Mouse (Mus musculus) left cerebral cortex, adult 9 months (tissue): ENCODE results near the gene Gm10722.
"Not testable (repeated sequence)": the region's sequence is repeated elsewhere in the genome, so short reads cannot be mapped to it uniquely, and the experiment has no call there.

ENCODE experiments used
- DNase-seq, 2 experiments: peaks; one replicate each; pipeline ENCODE4 v3.0.0; 2022; ENCODE audit warnings: low spot score in 2 of 2

Gm10722 gene

GRCm38 (mm10) chr9:3025653-3026052 is 24.9 kb downstream of the Gm10722 start:
- DNase-seq: peak; percentile 27 to 72

- not testable (repeated sequence) for DNase-seq
These were observed 25.4 kb downstream of the Gm10722 start for GRCm38 (mm10) chr9:3026136-3026535.

- DNase-seq: not testable (repeated sequence)
These were observed 26.0 kb downstream of the Gm10722 start for GRCm38 (mm10) chr9:3026741-3027140.

GRCm38 (mm10) chr9:3027200-3027599 is 26.5 kb downstream of the Gm10722 start:
- not testable (repeated sequence) for DNase-seq

- DNase-seq: peak; percentile 13 to 48
These were observed 28.7 kb downstream of the Gm10722 start for GRCm38 (mm10) chr9:3029276-3030000.

- DNase-seq: not testable (repeated sequence)
These were observed 30.1 kb downstream of the Gm10722 start for GRCm38 (mm10) chr9:3030677-3031318.

- not testable (repeated sequence) for DNase-seq
These were observed 33.6 kb downstream of the Gm10722 start, which contains the start of gene Gm17535 for GRCm38 (mm10) chr9:3034299-3034698. TSS of gene Gm17535 (plus strand) at chr9:3034599.

- DNase-seq: not testable (repeated sequence)
These were observed 35.9 kb downstream of the Gm10722 start, which contains the start of gene Gm10715 for GRCm38 (mm10) chr9:3036577-3036976. TSS of gene Gm10715 (plus strand) at chr9:3036877.

- DNase-seq: not testable (repeated sequence)
These were observed 37.4 kb downstream of the Gm10722 start for GRCm38 (mm10) chr9:3038161-3038560.
